Mouse (Mus musculus) intestine, postnatal 0 days (tissue): Measurements from ENCODE around the gene Meox1. TPM values are rescaled to one million over a fixed set of nuclear protein-coding genes. Genes with fewer than 3 reads are reported as not detected.

Source experiments
- ATAC-seq: fragments of 200-750 bp; cut with Nextera tagmentation; 2 replicates; pipeline ENCODE4 v1.8.0; 2017; ENCODE audit warnings: mild to moderate bottlenecking, moderate TSS enrichment, moderate library complexity
- H3K27ac ChIP-seq: fragments of 300-500 bp; sonication (generic); 2 replicates; pipeline ENCODE4 v1.5.1; 2014; ENCODE audit warnings: mild to moderate bottlenecking, low read depth, low read length, moderate library complexity
- H3K27me3 ChIP-seq: fragments of 300-500 bp; sonication (generic); replicated peaks from 2 replicates; pipeline ENCODE4 v1.6.1; 2014; ENCODE audit warnings: low read length, mixed read lengths; ENCODE audit not compliant: control insufficient read depth, insufficient read depth
- H3K36me3 ChIP-seq: fragments of 300-500 bp; sonication (generic); 2 replicates; pipeline ENCODE4 v1.6.1; 2014; ENCODE audit warnings: mild to moderate bottlenecking, moderate library complexity; ENCODE audit not compliant: control insufficient read depth, insufficient read depth
- H3K4me1 ChIP-seq: fragments of 300-500 bp; sonication (generic); replicated peaks from 2 replicates; pipeline ENCODE4 v1.6.1; 2014; ENCODE audit warnings: antibody characterized with exemption, low read length, mixed read lengths; ENCODE audit not compliant: control insufficient read depth, insufficient read depth
- H3K4me2 ChIP-seq: fragments of 300-500 bp; sonication (generic); replicated peaks from 2 replicates; pipeline ENCODE4 v1.6.1; 2014; ENCODE audit warnings: low read depth, mild to moderate bottlenecking, moderate library complexity
- H3K4me3 ChIP-seq: fragments of 300-500 bp; sonication (generic); 2 replicates; pipeline ENCODE4 v1.5.1; 2014; ENCODE audit warnings: low read depth, low read length
- H3K9ac ChIP-seq: fragments of 300-500 bp; sonication (generic); 2 replicates; pipeline ENCODE4 v1.6.1; 2014; ENCODE audit warnings: mild to moderate bottlenecking, low read depth, low read length
- H3K9me3 ChIP-seq: fragments of 300-500 bp; sonication (generic); 2 replicates; pipeline ENCODE4 v1.6.1; 2016; ENCODE audit warnings: mixed run types; ENCODE audit not compliant: control insufficient read depth
- CTCF ChIP-seq: sonication (generic); IDR thresholded peaks from 2 replicates; pipeline ENCODE4 v1.5.1; 2016; ENCODE audit warnings: low read depth, mild to moderate bottlenecking, control low read depth, antibody characterized with exemption, moderate library complexity
- WGBS: fragments of 180-500 bp; shearing (Covaris S2); extraction: QIAGEN DNeasy Blood & Tissue Kit; methylation state at CpG from one replicate; pipeline ENCODE4 v1.1.7; 2014; 5-methylcytosine and 5-hydroxymethylcytosine counted together
- polyA plus RNA-seq: library from polyadenylated mRNA; unstranded; fragments of >200 nt; fragmentation: Nextera tagmentation; extraction: Ambion mirVana; gene quantifications from 2 replicates; pipeline ENCODE4 v1.2.1, GENCODE M21; 2015

Meox1 gene
- polyA plus RNA-seq, 1 experiment from 2014 or later = 3.8 TPM

- no peak for ATAC-seq
- Histone ChIP-seq H3K27me3 (no peaks in the 10 kb centered on the region), H3K4me1 (no peaks in the 10 kb centered on the region), H3K4me2 (no peak overlapping the region), H3K4me3 (no peak overlapping the region), H3K36me3 (no peaks in the 10 kb centered on the region), H3K9ac (no peak overlapping the region), H3K9me3 (peaks cover 4% of the 10 kb centered on the region; the same call in 1 of the 2 replicates), H3K27ac (no peak overlapping the region)
- WGBS = 32% methylated on average over 7 of the region's 8 CpGs
- TF ChIP-seq CTCF = no peak
These were observed 54.7 kb downstream of the Meox1 start for GRCm38 (mm10) chr11:101839426-101839825.

- no peaks in the 10 kb centered on the region for H3K9me3 ChIP-seq
- H3K27ac ChIP-seq = no peak overlapping the region
- H3K36me3 ChIP-seq = no peaks in the 10 kb centered on the region
- no peak for ATAC-seq
- H3K4me1 ChIP-seq = no peaks in the 10 kb centered on the region
- no peaks in the 10 kb centered on the region; the same call in 1 of the 2 replicates for H3K27me3 ChIP-seq
- H3K4me3 ChIP-seq = no peak overlapping the region
- 55% methylated on average over 7 of the region's 7 CpGs for WGBS
- H3K9ac ChIP-seq = no peak overlapping the region
- no peak overlapping the region for H3K4me2 ChIP-seq
- TF ChIP-seq CTCF = no peak
These were observed 62.2 kb downstream of the Meox1 start for GRCm38 (mm10) chr11:101832001-101832400.

GRCm38 (mm10) chr11:101830616-101831015 is 63.6 kb downstream of the Meox1 start:
- no peak for TF ChIP-seq CTCF
- WGBS = 64% methylated on average over 8 of the region's 8 CpGs
- Histone ChIP-seq H3K4me2 (no peak overlapping the region), H3K9me3 (no peaks in the 10 kb centered on the region), H3K27ac (no peak overlapping the region), H3K27me3 (no peaks in the 10 kb centered on the region; the same call in 1 of the 2 replicates), H3K4me3 (no peak overlapping the region), H3K4me1 (no peaks in the 10 kb centered on the region), H3K9ac (no peak overlapping the region), H3K36me3 (no peaks in the 10 kb centered on the region)
- no peak for ATAC-seq

- no peak overlapping the region for H3K4me3 ChIP-seq
- no peaks in the 10 kb centered on the region; the same call in 1 of the 2 replicates for H3K27me3 ChIP-seq
- H3K4me2 ChIP-seq = peak overlapping the region; percentile 24
- no peak overlapping the region for H3K9ac ChIP-seq
- H3K9me3 ChIP-seq = no peaks in the 10 kb centered on the region
- H3K4me1 ChIP-seq = no peaks in the 10 kb centered on the region
- H3K36me3 ChIP-seq = no peaks in the 10 kb centered on the region
- 10% methylated on average over 10 of the region's 10 CpGs for WGBS
- no peak for ATAC-seq
- TF ChIP-seq CTCF = no peak
- H3K27ac ChIP-seq = no peak overlapping the region; the same call in 1 of the 2 replicates
These were observed 64.1 kb downstream of the Meox1 start for GRCm38 (mm10) chr11:101830112-101830511.

- no peaks in the 10 kb centered on the region for H3K4me1 ChIP-seq
- no peak overlapping the region for H3K27ac ChIP-seq
- H3K27me3 ChIP-seq = no peaks in the 10 kb centered on the region; the same call in 1 of the 2 replicates
- H3K4me2 ChIP-seq = no peak overlapping the region
- 84% methylated on average over 4 of the region's 4 CpGs for WGBS
- no peak overlapping the region for H3K9ac ChIP-seq
- no peak for TF ChIP-seq CTCF
- no peaks in the 10 kb centered on the region for H3K9me3 ChIP-seq
- ATAC-seq = no peak
- no peaks in the 10 kb centered on the region for H3K36me3 ChIP-seq
- H3K4me3 ChIP-seq = no peak overlapping the region
These were observed 65.5 kb downstream of the Meox1 start for GRCm38 (mm10) chr11:101828718-101829117.

Other genes starting within 250 kb of the Meox1 start
- 6.3 and 7.8 TPM in 2 replicates for gene Arl4d, start 228.8 kb downstream of the Meox1 start, polyA plus RNA-seq
- gene Dhx8, start 161.5 kb downstream of the Meox1 start, polyA plus RNA-seq = 11.6 and 14.1 TPM in 2 replicates
- gene Etv4, start 109.0 kb downstream of the Meox1 start, polyA plus RNA-seq = 1.8 and 1.9 TPM in 2 replicates
- not detected in 2 replicates for gene Sost, start 72.6 kb upstream of the Meox1 start, polyA plus RNA-seq
- gene Cfap97d1, start 89.9 kb upstream of the Meox1 start, polyA plus RNA-seq = not detected in 2 replicates
- 49.9 and 53.5 TPM in 2 replicates for gene Dusp3, start 92.6 kb upstream of the Meox1 start, polyA plus RNA-seq
- gene Mpp3, start 134.1 kb upstream of the Meox1 start, polyA plus RNA-seq = 8.1 and 8.6 TPM in 2 replicates
- gene Cd300lg, start 147.1 kb upstream of the Meox1 start, polyA plus RNA-seq = 5.4 and 5.6 TPM in 2 replicates
- gene Mpp2, start 194.1 kb upstream of the Meox1 start, polyA plus RNA-seq = 1.7 and 2.2 TPM in 2 replicates
- 1.2 and 3.4 TPM in 2 replicates for gene Ppy, start 206.9 kb upstream of the Meox1 start, polyA plus RNA-seq
- gene Pyy, start 213.5 kb upstream of the Meox1 start, polyA plus RNA-seq = 181 and 192 TPM in 2 replicates